Mouse (Mus musculus) gastrocnemius, postnatal 10 days (tissue): ENCODE measurements around the gene Acta2. TPM values are rescaled to one million over a fixed set of nuclear protein-coding genes. Genes with fewer than 3 reads are reported as not detected.
"Not testable (repeated sequence)": the region's sequence is repeated elsewhere in the genome, so short reads cannot be mapped to it uniquely, and the experiment has no call there.

Source experiments
- DNase-seq: peaks from one replicate; pipeline ENCODE4 v3.0.0; 2021; ENCODE audit warnings: mixed read lengths
- total RNA-seq, 2 experiments: library from RNA; stranded (reverse); gene quantifications; 2 replicates each; pipeline ENCODE4 v1.2.3; 2021

Acta2 gene
- total RNA-seq, 2 experiments from 2014 or later = 517 to 534 TPM

DNA sequence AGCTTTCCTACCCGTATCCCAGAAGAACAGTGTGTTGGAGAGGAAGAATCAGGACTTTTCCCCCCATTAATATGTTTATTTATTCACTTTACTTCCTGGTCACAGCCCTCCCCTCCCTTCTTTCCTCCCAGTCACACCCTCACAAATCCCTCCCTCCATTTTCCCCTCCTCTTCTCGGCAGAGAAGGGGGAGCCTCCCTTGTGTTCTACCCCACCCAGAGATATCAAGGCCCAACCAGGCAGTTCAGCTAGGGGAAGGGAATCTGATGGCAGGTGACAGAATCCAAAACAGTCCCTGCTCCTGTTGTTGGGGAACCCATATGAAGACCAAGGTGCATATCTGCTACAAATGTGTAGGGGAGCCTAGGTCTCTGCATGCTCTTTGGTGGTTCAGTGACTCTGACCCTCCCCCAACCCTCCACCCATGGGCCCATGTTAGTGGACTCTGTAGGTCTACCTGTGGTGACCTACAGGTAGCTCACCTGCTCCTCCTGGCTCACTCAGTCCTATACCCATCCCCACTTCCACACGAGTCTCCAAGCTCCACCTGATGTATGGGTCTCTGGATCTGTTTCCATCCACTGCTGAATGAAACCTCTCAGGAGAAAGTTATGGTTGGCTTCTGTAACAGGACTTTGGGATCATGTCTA, 34.5 kb downstream of the Acta2 start:
- no peak for DNase-seq

- DNase-seq = no peak
These were observed 36.0 kb downstream of the Acta2 start for GRCm38 (mm10) chr19:34219260-34219968.

DNA sequence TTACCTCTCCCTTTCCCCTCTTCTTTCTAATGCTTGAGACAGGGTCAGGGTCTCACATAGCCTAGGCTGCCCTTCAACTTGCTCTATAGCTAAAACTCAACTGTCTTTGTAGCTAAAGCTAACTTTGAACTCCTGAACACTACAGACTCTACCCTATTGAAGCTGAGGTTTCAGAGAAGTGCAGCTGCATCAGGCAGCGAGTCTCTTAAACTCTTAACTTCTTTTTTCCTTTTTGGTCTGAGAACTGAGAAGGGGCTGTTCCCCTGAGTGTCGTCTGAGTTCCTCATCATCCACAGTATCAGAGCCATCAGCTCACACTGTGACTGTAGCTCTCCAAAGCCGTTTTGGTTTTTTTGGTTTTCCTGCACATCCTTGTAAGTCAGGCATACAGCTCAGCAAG, 37.6 kb downstream of the Acta2 start:
- no peak for DNase-seq

- no peak for DNase-seq
These were observed 38.4 kb downstream of the Acta2 start for GRCm38 (mm10) chr19:34216956-34217355.

DNA sequence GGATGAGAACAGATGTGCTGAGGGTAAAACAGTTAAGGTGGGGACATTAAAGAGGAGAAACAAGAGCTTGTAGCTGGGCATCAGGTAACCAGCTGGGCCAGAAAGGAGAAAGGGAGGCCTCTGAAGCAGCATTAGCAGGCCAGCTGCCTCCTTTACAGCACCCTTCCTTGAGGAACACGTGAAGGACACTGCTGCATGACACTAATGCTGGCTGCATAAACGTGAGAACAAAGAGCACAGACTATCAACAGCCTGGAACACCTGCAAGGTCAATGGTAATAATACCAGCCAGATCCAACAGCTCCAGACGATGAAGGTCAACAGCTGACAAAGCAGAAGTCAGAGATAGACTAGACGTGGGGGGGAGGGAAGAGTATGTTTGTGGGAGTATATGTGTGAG, 41.3 kb downstream of the Acta2 start:
- no peak for DNase-seq

GRCm38 (mm10) chr19:34213251-34213645, 42.1 kb downstream of the Acta2 start:
- DNase-seq = no peak

GRCm38 (mm10) chr19:34212489-34213250, 42.7 kb downstream of the Acta2 start:
- DNase-seq = no peak

GRCm38 (mm10) chr19:34210841-34211240, 44.5 kb downstream of the Acta2 start:
- no peak for DNase-seq

DNA sequence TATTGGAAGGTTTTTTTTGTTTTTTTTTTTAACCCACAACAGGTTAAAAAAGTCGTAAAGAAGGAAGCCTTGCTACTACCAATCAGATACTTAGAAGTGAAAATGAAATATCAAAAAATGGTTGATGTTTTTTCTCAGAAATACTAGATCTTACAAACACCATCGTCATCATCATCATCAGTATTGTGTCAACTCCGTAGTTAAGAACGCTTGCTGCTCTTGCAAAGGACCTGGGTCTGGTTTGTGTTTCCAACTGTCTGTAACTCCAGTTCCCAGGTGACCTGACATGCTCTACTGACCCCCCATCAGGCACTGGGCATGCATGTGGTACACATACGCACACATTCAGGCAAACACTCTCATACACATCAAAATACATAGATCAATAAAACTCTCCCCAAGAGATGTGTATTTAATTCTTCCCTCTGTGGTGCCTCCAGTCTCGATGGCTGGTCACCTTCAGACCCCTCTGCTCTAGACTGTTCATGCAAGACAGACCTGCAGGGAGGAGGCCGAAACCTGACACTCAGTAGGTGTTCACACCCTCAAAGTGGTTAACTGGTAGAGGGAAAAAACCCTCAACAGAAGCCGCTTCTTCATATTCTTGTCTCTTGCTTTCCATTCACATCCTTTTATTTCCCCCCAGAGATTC, 45.3 kb downstream of the Acta2 start:
- DNase-seq = no peak

GRCm38 (mm10) chr19:34209031-34209430, 46.4 kb downstream of the Acta2 start:
- no peak for DNase-seq

DNA sequence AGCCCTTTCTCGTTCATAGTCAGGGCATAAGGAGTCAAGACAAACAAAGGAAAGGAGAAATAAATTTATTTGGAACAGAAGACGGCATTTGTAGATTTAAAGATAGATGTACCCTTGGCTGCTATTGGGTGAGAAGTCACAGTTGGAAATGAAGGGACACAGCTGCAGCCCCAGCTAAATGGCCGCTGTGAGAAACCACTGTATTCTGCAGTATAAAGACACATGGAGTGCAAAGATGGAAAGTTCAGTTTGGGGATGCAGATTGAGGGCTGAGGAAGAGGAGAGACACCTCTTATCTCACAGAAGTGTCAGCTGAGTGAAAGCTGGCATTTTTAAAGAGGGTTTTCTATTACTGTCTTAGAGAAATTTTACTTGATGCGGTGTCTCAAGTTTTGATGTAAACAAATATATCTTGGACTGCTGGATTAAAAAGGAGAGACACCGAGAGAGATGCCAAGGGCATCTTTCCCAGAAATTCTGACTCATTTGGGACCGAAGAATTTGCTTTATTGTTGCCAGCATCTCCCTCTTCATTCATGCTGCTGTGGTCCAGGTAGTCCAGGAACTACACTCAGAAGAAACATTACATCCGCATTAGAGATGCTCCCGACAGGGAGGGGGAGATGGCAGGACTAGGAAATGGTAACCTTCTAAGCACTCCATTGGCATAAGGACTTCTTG, 48.5 kb downstream of the Acta2 start:
- no peak for DNase-seq

- DNase-seq = not testable (repeated sequence)
These were observed 49.3 kb downstream of the Acta2 start for GRCm38 (mm10) chr19:34206128-34206527.

- DNase-seq = no peak
These were observed 52.7 kb downstream of the Acta2 start for GRCm38 (mm10) chr19:34202668-34203067.

DNA sequence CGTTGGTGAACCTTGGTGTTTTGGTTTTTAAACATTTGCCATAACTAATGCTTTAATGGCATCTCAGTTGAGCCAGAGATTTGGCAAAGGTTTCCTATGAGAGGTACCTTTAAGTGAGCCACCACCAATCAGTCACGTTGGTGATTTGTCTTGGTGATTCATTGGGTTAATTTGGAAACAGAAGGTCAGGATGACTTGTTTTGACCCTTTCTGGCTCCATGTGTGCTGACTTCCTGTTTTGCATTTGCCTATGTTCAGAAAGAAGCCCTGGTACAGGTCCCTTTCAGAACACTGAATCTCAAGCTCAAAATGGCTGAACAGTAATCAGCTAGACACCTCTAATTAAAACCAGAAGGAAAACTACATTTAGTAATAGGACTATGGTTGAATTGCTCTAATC, 55.9 kb downstream of the Acta2 start:
- no peak for DNase-seq

DNA sequence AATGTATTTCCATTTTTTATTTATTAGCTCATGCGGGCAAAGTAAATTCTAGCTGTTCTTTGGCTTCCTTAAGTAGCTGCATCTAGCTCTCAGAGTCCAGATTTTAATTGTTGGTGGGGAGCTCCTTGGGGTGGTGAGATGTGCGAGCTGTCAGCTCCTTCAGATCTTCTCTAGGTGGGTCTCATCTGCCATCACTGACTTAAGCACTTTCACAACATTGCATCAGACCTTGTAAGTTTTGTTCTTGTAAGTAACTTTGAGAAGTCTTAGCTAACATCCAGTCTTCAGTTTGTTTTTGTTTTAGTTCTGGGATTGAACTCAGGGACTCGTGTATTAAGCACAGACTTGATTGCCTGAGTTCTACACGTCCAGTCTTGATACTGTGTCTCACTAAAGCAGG, 56.5 kb downstream of the Acta2 start:
- no peak for DNase-seq

GRCm38 (mm10) chr19:34198066-34198465, 57.3 kb downstream of the Acta2 start:
- DNase-seq = no peak

GRCm38 (mm10) chr19:34195031-34195430, 60.4 kb downstream of the Acta2 start:
- no peak for DNase-seq

DNA sequence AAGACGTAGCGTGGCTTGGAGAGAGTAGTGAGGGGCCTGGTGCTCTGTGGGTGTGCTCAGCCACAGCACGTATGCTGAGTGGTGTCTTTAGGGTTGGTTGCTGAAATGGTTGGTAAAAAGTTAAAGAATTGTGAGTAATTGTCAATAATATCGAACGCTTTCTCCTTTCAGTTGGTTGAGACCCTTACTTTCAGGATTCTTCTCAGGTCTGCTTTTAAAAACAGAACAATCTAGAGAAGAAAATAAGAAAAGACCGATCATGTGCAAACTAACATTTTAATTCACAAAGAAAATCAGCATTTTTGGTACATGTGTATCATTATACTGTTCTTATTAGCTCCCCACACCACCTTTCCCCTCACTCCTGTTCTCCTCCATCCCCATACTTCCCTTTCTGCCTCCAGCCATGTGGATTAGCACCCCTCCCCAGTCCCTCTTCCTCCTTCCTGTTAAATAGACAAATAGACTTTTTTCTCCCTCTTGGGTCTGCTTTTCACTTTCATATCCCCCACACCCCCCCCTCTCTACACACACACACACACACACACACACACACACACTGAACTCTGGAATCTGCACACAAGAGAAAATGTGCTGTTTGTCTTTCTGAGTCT, 61.2 kb downstream of the Acta2 start:
- no peak for DNase-seq

DNA sequence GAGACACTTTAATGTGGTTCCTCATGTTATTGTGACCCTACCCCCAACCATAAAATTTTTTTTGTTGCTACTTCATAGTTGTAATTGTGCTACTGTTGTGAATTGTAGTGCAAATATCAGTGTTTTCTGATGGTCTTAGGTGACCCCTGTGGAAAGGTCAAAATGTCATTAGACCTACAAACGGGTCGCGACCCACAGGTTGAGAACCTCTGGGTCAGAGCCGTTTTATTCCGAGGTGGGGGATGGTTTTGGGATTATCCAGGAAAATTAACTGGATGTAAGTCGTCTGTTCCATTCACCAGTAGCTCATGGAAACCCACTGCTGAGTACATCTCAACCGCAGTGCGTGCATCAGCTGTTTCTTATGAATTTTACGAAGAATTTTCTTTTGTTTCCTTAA, 61.7 kb downstream of the Acta2 start:
- no peak for DNase-seq

DNA sequence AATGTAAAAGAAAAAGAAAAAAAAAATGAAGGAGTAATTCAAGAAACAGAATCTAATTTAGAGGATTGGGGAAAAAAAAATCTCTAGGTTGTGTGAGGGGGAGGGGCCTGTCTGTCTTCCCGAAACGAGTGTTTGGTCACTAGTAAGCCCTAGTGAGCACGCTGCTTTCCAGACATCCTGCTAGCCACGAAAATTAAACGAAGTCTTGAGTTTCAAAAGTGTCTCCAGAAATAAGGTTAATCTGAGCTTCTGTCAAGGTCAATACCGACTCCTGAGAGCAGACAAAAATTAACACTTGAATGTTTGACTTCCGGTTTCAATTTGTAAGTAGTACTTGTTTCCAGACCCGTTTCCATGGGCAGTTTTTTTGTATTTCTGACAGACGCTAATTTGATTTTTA, 62.2 kb downstream of the Acta2 start:
- DNase-seq = peak; percentile 26
